Mouse (Mus musculus): ENCODE data around the gene Prepl.

DNA sequence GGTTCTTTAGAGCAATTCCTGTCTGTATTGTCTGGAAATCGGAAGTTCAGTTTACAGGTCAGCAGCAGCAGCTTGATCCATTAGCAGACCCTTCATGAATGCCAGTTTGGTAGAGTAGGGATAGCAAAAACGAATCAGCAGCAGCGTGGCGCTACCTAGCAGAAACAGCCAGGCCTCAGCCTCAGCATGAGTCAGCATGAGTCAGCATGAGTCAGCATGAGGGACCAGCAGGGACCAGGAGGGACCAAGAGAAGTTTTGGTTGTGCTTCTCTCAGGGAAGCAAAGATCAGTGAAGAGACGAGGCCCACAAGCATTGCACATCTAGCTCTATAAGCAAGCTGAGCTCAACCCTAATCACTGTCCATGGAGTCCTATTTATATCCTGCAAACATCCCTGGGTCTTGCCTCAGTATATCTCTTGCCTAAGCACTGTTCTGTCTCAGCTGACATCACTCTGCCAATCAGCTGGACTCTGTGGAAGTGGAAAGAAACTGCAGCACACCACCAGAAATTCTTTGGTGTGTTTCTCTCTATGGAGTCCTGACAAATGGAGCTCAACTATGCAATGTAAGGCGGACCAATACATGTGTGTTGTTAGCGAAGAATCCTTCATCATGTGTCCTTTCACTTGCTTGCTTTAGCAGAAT is 8.8 kb upstream of the Prepl start:
- TF ChIP-seq POLR2A (IDR thresholded peaks at IDR 0.05; ENCODE audit: insufficient read depth, low read depth, low read length) (no peak), CTCF (IDR thresholded peaks at IDR 0.05; ENCODE audit: insufficient read depth, low read depth, low read length) (no peak)

Data from olfactory bulb, adult 2 months (tissue).